In the genomic region with DNA sequence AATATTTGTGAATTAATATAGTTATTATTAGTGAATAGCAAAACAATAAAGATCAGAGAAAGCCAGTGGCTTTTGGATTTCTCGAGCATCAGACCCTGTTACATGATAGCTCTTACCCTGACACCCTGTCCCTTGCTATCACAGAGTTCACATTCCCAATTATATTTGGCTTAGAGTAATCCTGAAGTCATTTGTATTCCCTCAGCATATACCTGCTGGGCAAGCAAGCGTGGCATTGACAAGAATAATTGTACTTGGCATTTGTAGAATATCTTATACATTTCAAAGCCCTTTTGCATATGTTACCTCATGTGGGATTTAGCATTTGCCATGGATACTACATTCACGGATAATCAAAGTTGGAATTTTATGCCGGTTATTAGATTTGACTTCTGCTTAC, we compare ENCODE assay signal across 22 mouse cellular contexts.
"Had no signal": no experiment of that assay in that cellular context is flagged by ENCODE, and none has a peak within 500 bp of the region (broad histone marks: within the 10 kb centered on the region; RNA-seq: fewer than 3 reads in every experiment).

No protein-coding gene starts in this region.

- H3K36me3 ChIP-seq: liver, embryonic 13.5 days; liver, embryonic 15.5 days; lung, embryonic 15.5 days; neural tube, embryonic 13.5 days; neural tube, embryonic 15.5 days had no signal

- DNase-seq: liver, embryonic 13.5 days; liver, postnatal 0 days; lung, adult 2 months; lung, postnatal 14 days; lung, postnatal 36 days; retina, postnatal 1 day; right cerebral cortex, adult 18-20 months; right cerebral cortex, postnatal 25 days; right cerebral cortex, postnatal 4 days; spleen, adult 18-20 months; thymus, adult 18-20 months; thymus, postnatal 14 days; thymus, postnatal 36 days had no signal

- H3K4me2 ChIP-seq: liver, embryonic 11.5 days; liver, embryonic 13.5 days; liver, embryonic 15.5 days; lung, embryonic 15.5 days; neural tube, embryonic 13.5 days; neural tube, embryonic 15.5 days had no signal

- H3K4me3 ChIP-seq: liver, embryonic 13.5 days; liver, embryonic 15.5 days; lung, embryonic 15.5 days; megakaryocyte, embryonic 14.5 days; myocyte; neural tube, embryonic 13.5 days; neural tube, embryonic 15.5 days had no signal

- H3K9me3 ChIP-seq: liver, embryonic 13.5 days; liver, embryonic 15.5 days; lung, embryonic 15.5 days; neural tube, embryonic 13.5 days; neural tube, embryonic 15.5 days had no signal

- H3K27me3 ChIP-seq: liver, embryonic 13.5 days; liver, embryonic 15.5 days; lung, embryonic 15.5 days; megakaryocyte, embryonic 14.5 days; neural tube, embryonic 13.5 days; neural tube, embryonic 15.5 days had no signal

- H3K27ac ChIP-seq: liver, embryonic 13.5 days; liver, embryonic 15.5 days; lung, embryonic 15.5 days; macrophage; neural tube, embryonic 13.5 days; neural tube, embryonic 15.5 days had no signal

- H3K4me1 ChIP-seq: liver, embryonic 13.5 days; liver, embryonic 15.5 days; lung, embryonic 15.5 days; megakaryocyte, embryonic 14.5 days; neural tube, embryonic 15.5 days had no signal

- H3K9ac ChIP-seq: liver, embryonic 13.5 days; liver, embryonic 15.5 days; liver, postnatal 0 days; lung, embryonic 15.5 days; neural tube, embryonic 13.5 days; neural tube, embryonic 15.5 days had no signal

- ATAC-seq: liver, postnatal 0 days; lung, postnatal 0 days had no signal
